Mouse (Mus musculus): Measurements from ENCODE around the gene Dmgdh. TPM values are rescaled to one million over a fixed set of nuclear protein-coding genes. Genes with fewer than 3 reads are reported as not detected.
A peak's percentile ranks its signal among the peaks of the same experiment; 100 is the strongest.

Gene Dmgdh
- total and polyA plus RNA-seq, 3 experiments = 0.20 to 0.27 TPM; not detected in 1

- Histone ChIP-seq H3K9ac (ENCODE audit: insufficient read depth, low read depth) (no peak overlapping the region), H3K79me2 (replicated peaks; ENCODE audit: control insufficient read depth, extremely low read depth, insufficient read depth, poor library complexity, severe bottlenecking) (no peaks in the 10 kb centered on the region), H3K27me3 (replicated peaks) (no peaks in the 10 kb centered on the region), H3K4me2 (ENCODE audit: insufficient read depth, low read depth, poor library complexity, severe bottlenecking) (no peak overlapping the region), H3K4me3 (replicated peaks in 1 of 3; ENCODE audit: low read depth in 2 of 3, low read length in 2 of 3, poor library complexity in 1 of 3) (no peak overlapping the region), H3K4me1 (ENCODE audit: control insufficient read depth in 1 of 2, insufficient read depth in 2 of 2) (peaks cover 5 to 6% of the 10 kb centered on the region in 2 experiments), H3K9me3 (replicated peaks; ENCODE audit: low read length) (no peaks in the 10 kb centered on the region), H3K36me3 (replicated peaks in 1 of 2; ENCODE audit: control insufficient read depth in 1 of 2, insufficient read depth in 1 of 2, low read length in 1 of 2) (no peaks in the 10 kb centered on the region), H3K27ac (ENCODE audit: insufficient read depth, low read depth) (no peak overlapping the region)
- in situ Hi-C loops (cut with MboI; ENCODE audit: low pct_ligation_motif_present, low pct_unique_long_range_greater_than_20kb, low sequenced_read_pairs) = loop anchor here (25.0 kb wide), 3 partner anchors 387 to 962 kb away; no protein-coding TSS in a partner anchor
- TF ChIP-seq EP300 (IDR thresholded peaks at IDR 0.05; ENCODE audit: low read length) (no peak), SMC3 (IDR thresholded peaks at IDR 0.05; ENCODE audit: low read depth, low read length) (peak; percentile 49), IRF4 (IDR thresholded peaks at IDR 0.05; ENCODE audit: low read depth, low read length) (no peak), ZNF384 (IDR thresholded peaks at IDR 0.05; ENCODE audit: low read depth, low read length) (peak; percentile 25; the same call in 1 of the 2 replicates), CHD1 (IDR thresholded peaks at IDR 0.05; ENCODE audit: low read depth, low read length) (no peak), PAX5 (IDR thresholded peaks at IDR 0.05; ENCODE audit: low read length) (no peak), TBP (conservative IDR thresholded peaks at IDR 0.05; ENCODE audit: low read depth, low read length) (no peak), USF1 (IDR thresholded peaks at IDR 0.05; ENCODE audit: low read depth, low read length) (no peak), NELFE (IDR thresholded peaks at IDR 0.05; ENCODE audit: low read depth, low read length) (no peak), CTCF (conservative IDR thresholded peaks at IDR 0.05 in 1 of 2, IDR thresholded peaks at IDR 0.05 in 1 of 2; ENCODE audit: low read depth in 2 of 2, low read length in 2 of 2) (peak; percentile 68 to 69), BHLHE40 (IDR thresholded peaks at IDR 0.05; ENCODE audit: low read depth, low read length) (no peak), ZMIZ1 (IDR thresholded peaks at IDR 0.05; ENCODE audit: low read depth, low read length) (no peak), MAZ (IDR thresholded peaks at IDR 0.05; ENCODE audit: low read depth, low read length) (peak; percentile 62; the same call in 1 of the 2 replicates), MEF2A (IDR thresholded peaks at IDR 0.05; ENCODE audit: borderline replicate concordance, low read depth, low read length) (peak; percentile 83; the same call in 1 of the 2 replicates), MYC (IDR thresholded peaks at IDR 0.05; ENCODE audit: low read depth, low read length) (no peak), CHD2 (IDR thresholded peaks at IDR 0.05; ENCODE audit: low read length) (no peak), E2F4 (IDR thresholded peaks at IDR 0.05; ENCODE audit: insufficient replicate concordance, low read depth, low read length) (no peak), RAD21 (IDR thresholded peaks at IDR 0.05; ENCODE audit: low read depth, low read length) (peak; percentile 35), KAT2A (IDR thresholded peaks at IDR 0.05; ENCODE audit: insufficient replicate concordance, low read length) (no peak)
- dilution Hi-C loops (cut with MboI; ENCODE audit: extremely low pct_ligation_motif_present, extremely low pct_unique_long_range_greater_than_20kb, low sequenced_read_pairs) = no loop called here
- peak; percentile 8 for DNase-seq (ENCODE audit: extremely low read depth)
Measured at GRCm38 (mm10) chr13:93724206-93724605, 50.0 kb downstream of the Dmgdh start.

- TF ChIP-seq EP300 (IDR thresholded peaks at IDR 0.05; ENCODE audit: low read length) (no peak), ELF1 (IDR thresholded peaks at IDR 0.05; ENCODE audit: low read depth, low read length) (no peak), CHD1 (IDR thresholded peaks at IDR 0.05; ENCODE audit: low read depth, low read length) (no peak), ZKSCAN1 (IDR thresholded peaks at IDR 0.05; ENCODE audit: borderline replicate concordance, low read depth, low read length) (no peak), IRF4 (IDR thresholded peaks at IDR 0.05; ENCODE audit: low read depth, low read length) (no peak)
- Histone ChIP-seq H3K27me3 (replicated peaks) (no peaks in the 10 kb centered on the region), H3K27ac (ENCODE audit: insufficient read depth, low read depth) (no peak overlapping the region), H3K4me2 (ENCODE audit: insufficient read depth, low read depth, poor library complexity, severe bottlenecking) (no peak overlapping the region), H3K9me3 (replicated peaks; ENCODE audit: low read length) (no peaks in the 10 kb centered on the region), H3K4me3 (replicated peaks in 1 of 3; ENCODE audit: low read depth in 2 of 3, low read length in 2 of 3, poor library complexity in 1 of 3) (no peak overlapping the region), H3K79me2 (replicated peaks; ENCODE audit: control insufficient read depth, extremely low read depth, insufficient read depth, poor library complexity, severe bottlenecking) (no peaks in the 10 kb centered on the region), H3K4me1 (ENCODE audit: control insufficient read depth in 1 of 2, insufficient read depth in 2 of 2) (no peaks in the 10 kb centered on the region), H3K9ac (ENCODE audit: insufficient read depth, low read depth) (no peak overlapping the region), H3K36me3 (replicated peaks in 1 of 2; ENCODE audit: control insufficient read depth in 1 of 2, insufficient read depth in 1 of 2, low read length in 1 of 2) (no peaks in the 10 kb centered on the region)
- DNase-seq (ENCODE audit: extremely low read depth) = no peak
- in situ Hi-C loops (cut with MboI; ENCODE audit: low pct_ligation_motif_present, low pct_unique_long_range_greater_than_20kb, low sequenced_read_pairs) = no loop called here
- dilution Hi-C loops (cut with MboI; ENCODE audit: extremely low pct_ligation_motif_present, extremely low pct_unique_long_range_greater_than_20kb, low sequenced_read_pairs) = no loop called here
Measured at GRCm38 (mm10) chr13:93735131-93735636, 61.0 kb downstream of the Dmgdh start.

Measured in CH12.LX (cell line).